Mouse (Mus musculus): ENCODE results near the gene Alad. TPM values are rescaled to one million over a fixed set of nuclear protein-coding genes. Genes with fewer than 3 reads are reported as not detected.

Gene Alad
- polyA plus RNA-seq, 1 experiment from 2014 or later, result 69.8 TPM

DNA sequence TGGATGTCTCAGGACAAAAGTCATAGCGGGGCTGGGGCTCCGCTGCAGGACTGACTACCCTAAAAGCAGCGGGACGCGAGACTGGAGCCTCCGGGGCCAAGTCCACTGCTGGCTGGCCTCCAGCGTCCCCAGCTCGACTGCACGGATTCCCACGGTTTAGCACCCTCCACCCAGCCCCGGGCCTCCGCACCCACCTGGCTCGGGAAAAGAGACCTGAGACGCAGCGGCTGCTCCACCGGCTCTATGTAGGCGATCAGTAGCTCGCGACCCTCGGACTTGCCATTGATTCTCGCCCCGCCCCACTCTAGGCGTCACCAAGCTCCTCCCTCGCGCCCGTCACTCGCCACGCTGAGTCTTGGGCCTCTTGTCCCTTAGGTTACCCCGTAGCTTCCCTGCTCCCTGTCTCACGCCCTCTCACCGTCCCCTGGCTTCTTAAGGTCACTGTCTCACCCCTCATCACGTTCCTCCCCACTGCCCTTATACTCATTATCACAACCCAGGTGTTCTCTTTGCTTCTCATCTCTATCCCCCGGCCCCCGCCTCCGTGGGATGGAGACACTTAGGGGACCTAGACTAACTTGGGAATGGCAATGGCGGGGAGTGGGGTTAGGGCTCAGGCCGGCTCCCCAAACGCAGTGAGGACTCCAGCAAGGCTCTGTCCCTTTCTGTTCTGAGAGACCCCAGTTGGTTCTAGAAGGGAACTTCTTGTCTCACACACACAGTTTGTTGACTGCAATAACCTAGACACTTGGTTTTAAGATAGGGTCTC lies 17.6 kb downstream of the Alad start:
- Histone ChIP-seq H3K27me3 (no peaks in the 10 kb centered on the region), H3K9me3 (no peaks in the 10 kb centered on the region), H3K4me1 (peaks cover 10% of the 10 kb centered on the region), H3K36me3 (peaks cover 28% of the 10 kb centered on the region), H3K9ac (peak overlapping the region; percentile 87), H3K4me2 (peak overlapping the region; percentile 72), H3K27ac (peak overlapping the region; percentile 69), H3K4me3 (peak overlapping the region; percentile 83)
- WGBS, result 3% methylated on average over 38 of the region's 38 CpGs
- ATAC-seq (ENCODE audit: insufficient number of reproducible peaks, insufficient read depth, low FRiP score, low TSS enrichment, low read depth), result peak; percentile 90

GRCm38 (mm10) chr4:62501534-62501933 lies 18.2 kb downstream of the Alad start:
- ATAC-seq (ENCODE audit: insufficient number of reproducible peaks, insufficient read depth, low FRiP score, low TSS enrichment, low read depth), result no peak
- 2% methylated on average over 7 of the region's 7 CpGs for WGBS
- H3K27ac ChIP-seq, result peak overlapping the region; percentile 69

GRCm38 (mm10) chr4:62500799-62501198 lies 18.9 kb downstream of the Alad start:
- H3K27ac ChIP-seq, result no peak overlapping the region
- ATAC-seq (ENCODE audit: insufficient number of reproducible peaks, insufficient read depth, low FRiP score, low TSS enrichment, low read depth), result no peak
- peak overlapping the region; percentile 83; the same call in 1 of the 2 replicates for H3K4me3 ChIP-seq
- 86% methylated on average over 4 of the region's 4 CpGs for WGBS
- no peaks in the 10 kb centered on the region for H3K9me3 ChIP-seq
- peaks cover 10% of the 10 kb centered on the region for H3K4me1 ChIP-seq
- no peak overlapping the region for H3K9ac ChIP-seq
- no peaks in the 10 kb centered on the region for H3K27me3 ChIP-seq
- peak overlapping the region; percentile 72 for H3K4me2 ChIP-seq
- peaks cover 36% of the 10 kb centered on the region for H3K36me3 ChIP-seq

More at GRCm38 (mm10) chr4:62501534-62501933, 18.2 kb downstream of the Alad start:
- Histone ChIP-seq H3K36me3 (peaks cover 32% of the 10 kb centered on the region), H3K4me1 (peaks cover 10% of the 10 kb centered on the region), H3K9ac (peak overlapping the region; percentile 87), H3K9me3 (no peaks in the 10 kb centered on the region), H3K4me2 (peak overlapping the region; percentile 72), H3K4me3 (peak overlapping the region; percentile 83), H3K27me3 (no peaks in the 10 kb centered on the region)

- ATAC-seq (ENCODE audit: insufficient number of reproducible peaks, insufficient read depth, low FRiP score, low TSS enrichment, low read depth), result no peak
- H3K9me3 ChIP-seq, result no peaks in the 10 kb centered on the region
- no peak overlapping the region for H3K27ac ChIP-seq
- peaks cover 36% of the 10 kb centered on the region for H3K36me3 ChIP-seq
- no peak overlapping the region for H3K4me2 ChIP-seq
- H3K4me1 ChIP-seq, result peaks cover 7% of the 10 kb centered on the region
- H3K9ac ChIP-seq, result no peak overlapping the region
- 80% methylated on average over 8 of the region's 8 CpGs for WGBS
- H3K27me3 ChIP-seq, result no peaks in the 10 kb centered on the region
- no peak overlapping the region for H3K4me3 ChIP-seq
Measured at GRCm38 (mm10) chr4:62496815-62497214, 22.9 kb downstream of the Alad start.

GRCm38 (mm10) chr4:62495946-62496345 lies 23.8 kb downstream of the Alad start:
- H3K9me3 ChIP-seq, result no peaks in the 10 kb centered on the region
- no peaks in the 10 kb centered on the region for H3K27me3 ChIP-seq
- 84% methylated on average over 8 of the region's 8 CpGs for WGBS
- H3K4me2 ChIP-seq, result no peak overlapping the region
- H3K4me3 ChIP-seq, result no peak overlapping the region
- H3K27ac ChIP-seq, result no peak overlapping the region
- peaks cover 36% of the 10 kb centered on the region for H3K36me3 ChIP-seq
- no peak for ATAC-seq (ENCODE audit: insufficient number of reproducible peaks, insufficient read depth, low FRiP score, low TSS enrichment, low read depth)
- H3K9ac ChIP-seq, result no peak overlapping the region
- peaks cover 2% of the 10 kb centered on the region for H3K4me1 ChIP-seq

DNA sequence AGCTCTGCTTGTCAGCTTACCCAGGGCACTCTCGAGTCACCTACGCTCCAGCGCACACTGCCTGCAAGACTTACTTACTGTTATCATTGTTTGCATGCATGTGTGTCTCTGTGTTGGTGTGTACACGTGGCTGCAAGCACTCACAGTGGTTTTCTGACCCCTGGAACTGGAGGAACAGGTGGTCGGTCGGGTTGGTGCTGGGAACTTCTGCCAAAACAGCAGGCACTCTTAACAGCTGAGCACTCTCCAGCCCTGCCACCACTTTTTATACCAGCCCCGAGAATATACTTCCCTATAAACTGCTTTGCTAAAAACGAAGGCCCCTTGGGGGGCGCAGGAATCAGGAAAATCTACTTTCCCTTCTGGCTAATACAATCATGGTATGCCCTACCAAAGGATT lies 25.5 kb downstream of the Alad start:
- no peaks in the 10 kb centered on the region for H3K27me3 ChIP-seq
- H3K4me1 ChIP-seq, result no peaks in the 10 kb centered on the region
- H3K9ac ChIP-seq, result no peak overlapping the region
- H3K4me3 ChIP-seq, result no peak overlapping the region
- H3K4me2 ChIP-seq, result no peak overlapping the region
- peaks cover 30% of the 10 kb centered on the region for H3K36me3 ChIP-seq
- 75% methylated on average over 9 of the region's 9 CpGs for WGBS
- H3K27ac ChIP-seq, result no peak overlapping the region
- ATAC-seq (ENCODE audit: insufficient number of reproducible peaks, insufficient read depth, low FRiP score, low TSS enrichment, low read depth), result no peak
- H3K9me3 ChIP-seq, result no peaks in the 10 kb centered on the region

- no peak for ATAC-seq (ENCODE audit: insufficient number of reproducible peaks, insufficient read depth, low FRiP score, low TSS enrichment, low read depth)
- H3K9ac ChIP-seq, result no peak overlapping the region
- WGBS, result 85% methylated on average over 2 of the region's 2 CpGs
Measured at GRCm38 (mm10) chr4:62492682-62493081, 27.0 kb downstream of the Alad start.

GRCm38 (mm10) chr4:62487914-62488313 lies 31.8 kb downstream of the Alad start:
- H3K9me3 ChIP-seq, result no peaks in the 10 kb centered on the region
- H3K9ac ChIP-seq, result no peak overlapping the region
- H3K27ac ChIP-seq, result no peak overlapping the region
- no peaks in the 10 kb centered on the region for H3K27me3 ChIP-seq
- ATAC-seq (ENCODE audit: insufficient number of reproducible peaks, insufficient read depth, low FRiP score, low TSS enrichment, low read depth), result no peak
- no peak overlapping the region for H3K4me2 ChIP-seq
- H3K4me1 ChIP-seq, result no peaks in the 10 kb centered on the region
- no peak overlapping the region for H3K4me3 ChIP-seq
- no peaks in the 10 kb centered on the region for H3K36me3 ChIP-seq
- WGBS, result 94% methylated on average over 2 of the region's 2 CpGs

More at GRCm38 (mm10) chr4:62492682-62493081, 27.0 kb downstream of the Alad start:
- peaks cover 15% of the 10 kb centered on the region for H3K36me3 ChIP-seq
- no peak overlapping the region for H3K4me3 ChIP-seq
- H3K9me3 ChIP-seq, result no peaks in the 10 kb centered on the region
- H3K4me2 ChIP-seq, result no peak overlapping the region
- no peaks in the 10 kb centered on the region for H3K4me1 ChIP-seq
- no peaks in the 10 kb centered on the region for H3K27me3 ChIP-seq
- no peak overlapping the region for H3K27ac ChIP-seq

GRCm38 (mm10) chr4:62487172-62487571 lies 32.5 kb downstream of the Alad start:
- no peak overlapping the region for H3K9ac ChIP-seq
- 91% methylated on average over 5 of the region's 5 CpGs for WGBS
- H3K4me1 ChIP-seq, result no peaks in the 10 kb centered on the region
- no peaks in the 10 kb centered on the region for H3K9me3 ChIP-seq
- no peak overlapping the region for H3K27ac ChIP-seq
- no peak for ATAC-seq (ENCODE audit: insufficient number of reproducible peaks, insufficient read depth, low FRiP score, low TSS enrichment, low read depth)
- no peaks in the 10 kb centered on the region for H3K27me3 ChIP-seq
- no peak overlapping the region for H3K4me3 ChIP-seq
- H3K4me2 ChIP-seq, result no peak overlapping the region
- H3K36me3 ChIP-seq, result no peaks in the 10 kb centered on the region

- no peak overlapping the region for H3K27ac ChIP-seq
- H3K4me1 ChIP-seq, result no peaks in the 10 kb centered on the region
- H3K4me2 ChIP-seq, result no peak overlapping the region
- ATAC-seq (ENCODE audit: insufficient number of reproducible peaks, insufficient read depth, low FRiP score, low TSS enrichment, low read depth), result no peak
- H3K36me3 ChIP-seq, result no peaks in the 10 kb centered on the region
- no peak overlapping the region for H3K9ac ChIP-seq
- no peaks in the 10 kb centered on the region for H3K9me3 ChIP-seq
- 86% methylated on average over 15 of the region's 15 CpGs for WGBS
- no peak overlapping the region for H3K4me3 ChIP-seq
- peaks cover 4% of the 10 kb centered on the region for H3K27me3 ChIP-seq
Measured at GRCm38 (mm10) chr4:62486162-62486696, 33.5 kb downstream of the Alad start.

- Histone ChIP-seq H3K36me3 (no peaks in the 10 kb centered on the region), H3K27ac (no peak overlapping the region), H3K4me1 (peaks cover 3% of the 10 kb centered on the region; the same call in 1 of the 2 replicates), H3K9me3 (no peaks in the 10 kb centered on the region), H3K27me3 (peaks cover 10% of the 10 kb centered on the region), H3K9ac (no peak overlapping the region), H3K4me2 (no peak overlapping the region), H3K4me3 (no peak overlapping the region)
- WGBS, result 85% methylated on average over 8 of the region's 8 CpGs
- no peak for ATAC-seq (ENCODE audit: insufficient number of reproducible peaks, insufficient read depth, low FRiP score, low TSS enrichment, low read depth)
Measured at GRCm38 (mm10) chr4:62485450-62486161, 34.1 kb downstream of the Alad start.

Data from embryonic facial prominence, embryonic 13.5 days (tissue).